Mouse (Mus musculus): Measurements from ENCODE around the gene Tshz3.

DNA sequence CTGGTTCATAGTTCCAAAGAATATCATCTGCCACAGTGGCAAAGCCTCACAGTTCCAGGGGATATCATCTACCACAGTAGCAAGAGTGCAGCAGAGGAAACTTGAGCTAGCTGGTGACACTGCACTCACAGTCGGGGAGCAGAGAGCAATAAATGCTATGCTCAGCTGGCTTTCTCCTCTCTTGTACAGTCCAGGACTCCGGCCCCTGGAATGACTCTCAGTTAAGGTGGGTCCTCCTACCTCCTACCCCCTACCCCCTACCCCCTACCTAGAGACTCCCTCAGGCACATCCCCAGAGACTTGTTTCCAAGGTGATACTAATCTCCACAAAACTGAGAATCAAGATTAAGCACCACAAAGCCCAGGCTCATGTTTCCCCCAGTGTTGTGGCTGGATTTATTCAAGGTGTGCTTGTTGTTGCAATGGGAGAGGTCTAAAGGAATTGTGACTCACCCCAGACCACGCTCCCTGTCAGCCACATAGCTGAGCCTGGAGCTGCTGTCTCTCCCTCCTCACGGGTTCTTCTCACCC is 86.4 kb downstream of the Tshz3 start:
- TF ChIP-seq CTCF (IDR thresholded peaks at IDR 0.05; ENCODE audit: low read depth, low read length) (no peak), GATA1 (IDR thresholded peaks at IDR 0.05; ENCODE audit: borderline replicate concordance, low read length) (no peak), TAL1 (conservative IDR thresholded peaks at IDR 0.05; ENCODE audit: low read depth, low read length) (no peak), POLR2AphosphoS5 (IDR thresholded peaks at IDR 0.05; ENCODE audit: insufficient replicate concordance, low read depth, low read length) (no peak)
